Mouse (Mus musculus) limb, embryonic 12.5 days (tissue): Measurements from ENCODE around the gene Sun1. TPM values are rescaled to one million over a fixed set of nuclear protein-coding genes. Genes with fewer than 3 reads are reported as not detected.

Experiments
- ATAC-seq: fragments of 200-750 bp; cut with Nextera tagmentation; 2 replicates; pipeline ENCODE4 v1.8.0; 2017; ENCODE audit warnings: low read depth, moderate TSS enrichment; ENCODE audit not compliant: insufficient number of reproducible peaks, insufficient read depth, low FRiP score, low TSS enrichment
- H3K27ac ChIP-seq: fragments of 300-500 bp; sonication (generic); 2 replicates; pipeline ENCODE4 v1.5.1; 2016; ENCODE audit warnings: mild to moderate bottlenecking, moderate library complexity
- H3K27me3 ChIP-seq: fragments of 300-500 bp; sonication (generic); 2 replicates; pipeline ENCODE4 v1.6.1; 2016; ENCODE audit warnings: mild to moderate bottlenecking, moderate library complexity
- H3K36me3 ChIP-seq: fragments of 300-500 bp; sonication (generic); 2 replicates; pipeline ENCODE4 v1.6.1; 2016; ENCODE audit warnings: mild to moderate bottlenecking, moderate library complexity
- H3K4me1 ChIP-seq: fragments of 300-500 bp; sonication (generic); replicated peaks from 2 replicates; pipeline ENCODE4 v1.6.1; 2016
- H3K4me2 ChIP-seq: fragments of 300-500 bp; sonication (generic); 2 replicates; pipeline ENCODE4 v1.6.1; 2016; ENCODE audit warnings: mild to moderate bottlenecking, moderate library complexity
- H3K4me3 ChIP-seq: fragments of 300-500 bp; sonication (generic); replicated peaks from 2 replicates; pipeline ENCODE4 v1.5.1; 2016; ENCODE audit warnings: mild to moderate bottlenecking
- H3K9ac ChIP-seq: fragments of 300-500 bp; sonication (generic); replicated peaks from 2 replicates; pipeline ENCODE4 v1.6.1; 2016; ENCODE audit warnings: mild to moderate bottlenecking, moderate library complexity
- H3K9me3 ChIP-seq: fragments of 300-500 bp; sonication (generic); 2 replicates; pipeline ENCODE4 v1.6.1; 2016; ENCODE audit warnings: mild to moderate bottlenecking, moderate library complexity
- WGBS: fragments of 180-500 bp; shearing (Covaris S2); methylation state at CpG from one replicate; pipeline ENCODE4 v1.1.7; 2016; 5-methylcytosine and 5-hydroxymethylcytosine counted together
- polyA plus RNA-seq: library from polyadenylated mRNA; unstranded; fragments of >200 nt; fragmentation: Nextera tagmentation; extraction: Ambion mirVana; gene quantifications from 2 replicates; pipeline ENCODE4 v1.2.1, GENCODE M21; 2016

The Sun1 gene
- polyA plus RNA-seq, 1 experiment from 2014 or later, result 54.0 TPM

GRCm38 (mm10) chr5:139208871-139209684 lies 8.6 kb downstream of the Sun1 start:
- peaks cover 10% of the 10 kb centered on the region; the same call in 1 of the 2 replicates for H3K4me1 ChIP-seq
- WGBS, result 88% methylated on average over 10 of the region's 10 CpGs
- no peaks in the 10 kb centered on the region for H3K9me3 ChIP-seq
- no peak overlapping the region for H3K27ac ChIP-seq
- no peak for ATAC-seq
- H3K27me3 ChIP-seq, result no peaks in the 10 kb centered on the region
- H3K4me2 ChIP-seq, result no peak overlapping the region
- H3K4me3 ChIP-seq, result no peak overlapping the region
- H3K9ac ChIP-seq, result no peak overlapping the region
- peaks cover 32% of the 10 kb centered on the region for H3K36me3 ChIP-seq

- no peak overlapping the region for H3K9ac ChIP-seq
- no peaks in the 10 kb centered on the region for H3K27me3 ChIP-seq
- no peak for ATAC-seq
- H3K36me3 ChIP-seq, result peaks cover 32% of the 10 kb centered on the region
- 96% methylated on average over 7 of the region's 7 CpGs for WGBS
- H3K9me3 ChIP-seq, result no peaks in the 10 kb centered on the region
- H3K4me2 ChIP-seq, result no peak overlapping the region
- H3K4me1 ChIP-seq, result peaks cover 10% of the 10 kb centered on the region; the same call in 1 of the 2 replicates
- H3K4me3 ChIP-seq, result no peak overlapping the region
- no peak overlapping the region for H3K27ac ChIP-seq
Measured at GRCm38 (mm10) chr5:139209685-139210026, 9.2 kb downstream of the Sun1 start.

- H3K27ac ChIP-seq, result no peak overlapping the region
- 95% methylated on average over 11 of the region's 11 CpGs for WGBS
- no peak overlapping the region for H3K4me3 ChIP-seq
- H3K27me3 ChIP-seq, result no peaks in the 10 kb centered on the region
- H3K9ac ChIP-seq, result no peak overlapping the region
- no peak for ATAC-seq
- H3K36me3 ChIP-seq, result peaks cover 54% of the 10 kb centered on the region
- no peaks in the 10 kb centered on the region for H3K4me1 ChIP-seq
- H3K4me2 ChIP-seq, result no peak overlapping the region
- no peaks in the 10 kb centered on the region for H3K9me3 ChIP-seq
Measured at GRCm38 (mm10) chr5:139211737-139212385, 11.4 kb downstream of the Sun1 start.

GRCm38 (mm10) chr5:139214298-139214697 lies 13.9 kb downstream of the Sun1 start:
- ATAC-seq, result no peak
- Histone ChIP-seq H3K27ac (no peak overlapping the region), H3K4me2 (no peak overlapping the region), H3K4me1 (no peaks in the 10 kb centered on the region), H3K9ac (no peak overlapping the region), H3K4me3 (no peak overlapping the region), H3K27me3 (no peaks in the 10 kb centered on the region), H3K9me3 (no peaks in the 10 kb centered on the region), H3K36me3 (peaks cover 52% of the 10 kb centered on the region)

- Histone ChIP-seq H3K4me2 (no peak overlapping the region), H3K27ac (no peak overlapping the region), H3K9ac (no peak overlapping the region), H3K4me1 (no peaks in the 10 kb centered on the region), H3K36me3 (peaks cover 51% of the 10 kb centered on the region), H3K4me3 (no peak overlapping the region), H3K9me3 (no peaks in the 10 kb centered on the region), H3K27me3 (no peaks in the 10 kb centered on the region)
- WGBS, result 96% methylated on average over 5 of the region's 5 CpGs
- ATAC-seq, result no peak
Measured at GRCm38 (mm10) chr5:139215184-139215583, 14.7 kb downstream of the Sun1 start.

GRCm38 (mm10) chr5:139216121-139216520 lies 15.7 kb downstream of the Sun1 start:
- H3K27me3 ChIP-seq, result no peaks in the 10 kb centered on the region
- WGBS, result 89% methylated on average over 2 of the region's 2 CpGs
- no peak for ATAC-seq
- H3K9ac ChIP-seq, result no peak overlapping the region
- H3K27ac ChIP-seq, result no peak overlapping the region
- no peak overlapping the region for H3K4me2 ChIP-seq
- H3K4me1 ChIP-seq, result no peaks in the 10 kb centered on the region
- H3K4me3 ChIP-seq, result no peak overlapping the region
- H3K9me3 ChIP-seq, result no peaks in the 10 kb centered on the region
- peaks cover 50% of the 10 kb centered on the region for H3K36me3 ChIP-seq

- H3K27ac ChIP-seq, result no peak overlapping the region
- H3K27me3 ChIP-seq, result no peaks in the 10 kb centered on the region
- 78% methylated on average over 3 of the region's 3 CpGs for WGBS
- H3K36me3 ChIP-seq, result peaks cover 57% of the 10 kb centered on the region
- H3K9ac ChIP-seq, result no peak overlapping the region
- no peaks in the 10 kb centered on the region for H3K9me3 ChIP-seq
- no peak for ATAC-seq
- H3K4me3 ChIP-seq, result no peak overlapping the region
- H3K4me2 ChIP-seq, result no peak overlapping the region
- H3K4me1 ChIP-seq, result no peaks in the 10 kb centered on the region
Measured at GRCm38 (mm10) chr5:139216774-139217173, 16.3 kb downstream of the Sun1 start.

- Histone ChIP-seq H3K27ac (no peak overlapping the region), H3K4me2 (no peak overlapping the region), H3K4me3 (no peak overlapping the region), H3K4me1 (no peaks in the 10 kb centered on the region), H3K9ac (no peak overlapping the region), H3K27me3 (no peaks in the 10 kb centered on the region), H3K9me3 (no peaks in the 10 kb centered on the region), H3K36me3 (peaks cover 75% of the 10 kb centered on the region)
- 84% methylated on average over 4 of the region's 4 CpGs for WGBS
- no peak for ATAC-seq
Measured at GRCm38 (mm10) chr5:139220006-139220515, 19.6 kb downstream of the Sun1 start.

GRCm38 (mm10) chr5:139220610-139221009 lies 20.2 kb downstream of the Sun1 start:
- H3K4me2 ChIP-seq, result no peak overlapping the region
- ATAC-seq, result no peak
- H3K27me3 ChIP-seq, result no peaks in the 10 kb centered on the region
- no peak overlapping the region for H3K27ac ChIP-seq
- H3K9ac ChIP-seq, result no peak overlapping the region
- no peaks in the 10 kb centered on the region for H3K9me3 ChIP-seq
- no peaks in the 10 kb centered on the region for H3K4me1 ChIP-seq
- WGBS, result 91% methylated on average over 4 of the region's 4 CpGs
- H3K36me3 ChIP-seq, result peaks cover 75% of the 10 kb centered on the region
- no peak overlapping the region for H3K4me3 ChIP-seq

GRCm38 (mm10) chr5:139223331-139223730 lies 22.9 kb downstream of the Sun1 start:
- H3K4me2 ChIP-seq, result no peak overlapping the region
- no peak overlapping the region for H3K9ac ChIP-seq
- H3K9me3 ChIP-seq, result no peaks in the 10 kb centered on the region
- H3K4me1 ChIP-seq, result no peaks in the 10 kb centered on the region
- H3K4me3 ChIP-seq, result no peak overlapping the region
- H3K27ac ChIP-seq, result no peak overlapping the region
- H3K27me3 ChIP-seq, result no peaks in the 10 kb centered on the region
- ATAC-seq, result no peak
- H3K36me3 ChIP-seq, result peaks cover 84% of the 10 kb centered on the region
- 97% methylated on average over 10 of the region's 10 CpGs for whole genome bisulfite sequencing

- H3K36me3 ChIP-seq, result peaks cover 97% of the 10 kb centered on the region
- no peaks in the 10 kb centered on the region for H3K9me3 ChIP-seq
- no peak overlapping the region for H3K27ac ChIP-seq
- no peak overlapping the region for H3K4me2 ChIP-seq
- H3K4me3 ChIP-seq, result no peak overlapping the region
- no peak overlapping the region for H3K9ac ChIP-seq
- no peaks in the 10 kb centered on the region for H3K4me1 ChIP-seq
- WGBS, result 93% methylated on average over 4 of the region's 4 CpGs
- no peaks in the 10 kb centered on the region for H3K27me3 ChIP-seq
- no peak for ATAC-seq
Measured at GRCm38 (mm10) chr5:139227236-139227635, 26.8 kb downstream of the Sun1 start.
